Mouse (Mus musculus) frontal cortex, adult 2 months (tissue): ENCODE data around the gene Olfr1274-ps. TPM values are rescaled to one million over a fixed set of nuclear protein-coding genes. Genes with fewer than 3 reads are reported as not detected.
"Not testable (repeated sequence)": the region's sequence is repeated elsewhere in the genome, so short reads cannot be mapped to it uniquely, and the experiment has no call there.

Source experiments
- DNase-seq, 2 experiments: peaks; one replicate each; pipeline ENCODE4 v3.0.0; 2022; ENCODE audit warnings: low spot score in 1 of 2; ENCODE audit errors: extremely low spot score in 1 of 2
- polyA plus RNA-seq: library from polyadenylated mRNA; depleted of rRNA; stranded (reverse); fragments of >200 nt; gene quantifications from 2 replicates; pipeline ENCODE4 v1.2.3, GENCODE M21; 2012; rRNA removed

Gene Olfr1274-ps
- not detected in 2 replicates for polyA plus RNA-seq

- DNase-seq = not testable (repeated sequence)
These were observed at the start of gene Olfr1274-ps for GRCm38 (mm10) chr2:90398633-90399107. Gene Olfr1274-ps (plus strand): TSS chr2:90398683.

- DNase-seq = not testable (repeated sequence)
These were observed 47.4 kb upstream of the Olfr1274-ps start for GRCm38 (mm10) chr2:90351047-90351446.

GRCm38 (mm10) chr2:90351540-90351939, 46.9 kb upstream of the Olfr1274-ps start:
- DNase-seq = not testable (repeated sequence)

GRCm38 (mm10) chr2:90359229-90359628, 39.3 kb upstream of the Olfr1274-ps start:
- DNase-seq = not testable (repeated sequence)

GRCm38 (mm10) chr2:90360199-90360598, 38.3 kb upstream of the Olfr1274-ps start:
- DNase-seq = not testable (repeated sequence)

GRCm38 (mm10) chr2:90414110-90414821, 15.8 kb downstream of the Olfr1274-ps start:
- DNase-seq = not testable (repeated sequence)

- DNase-seq = not testable (repeated sequence)
These were observed 23.8 kb downstream of the Olfr1274-ps start for GRCm38 (mm10) chr2:90422282-90422681.

GRCm38 (mm10) chr2:90424937-90425336, 26.5 kb downstream of the Olfr1274-ps start:
- not testable (repeated sequence) for DNase-seq

- not testable (repeated sequence) for DNase-seq
These were observed 30.7 kb downstream of the Olfr1274-ps start for GRCm38 (mm10) chr2:90428988-90429717.

GRCm38 (mm10) chr2:90429782-90430181, 31.3 kb downstream of the Olfr1274-ps start:
- DNase-seq = not testable (repeated sequence)

GRCm38 (mm10) chr2:90437453-90437852, 39.0 kb downstream of the Olfr1274-ps start:
- not testable (repeated sequence) for DNase-seq

GRCm38 (mm10) chr2:90440169-90440568, 41.7 kb downstream of the Olfr1274-ps start:
- DNase-seq = not testable (repeated sequence)

- not testable (repeated sequence) for DNase-seq
These were observed 43.3 kb downstream of the Olfr1274-ps start for GRCm38 (mm10) chr2:90441811-90442210.

GRCm38 (mm10) chr2:90443811-90444210, 45.3 kb downstream of the Olfr1274-ps start:
- DNase-seq = peak in 1 of 2 experiments; percentile 48

- no peak for DNase-seq
These were observed 50.7 kb downstream of the Olfr1274-ps start for GRCm38 (mm10) chr2:90448967-90449740.

- DNase-seq = no peak
These were observed 53.9 kb downstream of the Olfr1274-ps start for GRCm38 (mm10) chr2:90452380-90452779.

Other genes with a start within 250 kb of the Olfr1274-ps start
- 0.06 and 0.20 TPM in 2 replicates for gene Olfr1270, start 245.6 kb upstream of the Olfr1274-ps start, polyA plus RNA-seq
- gene Olfr1506, start 174.2 kb upstream of the Olfr1274-ps start, polyA plus RNA-seq = not detected in 2 replicates
- 0.04 and 0.06 TPM in 2 replicates for gene Olfr142, start 141.1 kb upstream of the Olfr1274-ps start, polyA plus RNA-seq
- 0.02 TPM in 1 of 2 replicates, not detected in the other for gene Olfr1271, start 127.7 kb upstream of the Olfr1274-ps start, polyA plus RNA-seq
- not detected in 2 replicates for gene Olfr1272, start 105.8 kb upstream of the Olfr1274-ps start, polyA plus RNA-seq
- not detected in 2 replicates for gene Gm13769, start 76.5 kb upstream of the Olfr1274-ps start, polyA plus RNA-seq
- 32.7 and 37.2 TPM in 2 replicates for gene Ptprj, start 182.0 kb downstream of the Olfr1274-ps start, polyA plus RNA-seq